Mouse (Mus musculus) neural tube, embryonic 15.5 days (tissue): ENCODE data around the gene Olfr697. TPM values are rescaled to one million over a fixed set of nuclear protein-coding genes. Genes with fewer than 3 reads are reported as not detected.

ENCODE experiments used
- ATAC-seq: fragments of 200-750 bp; cut with Nextera tagmentation; 2 replicates; pipeline ENCODE4 v1.8.0; 2017; ENCODE audit warnings: mild to moderate bottlenecking, moderate TSS enrichment, moderate library complexity; ENCODE audit not compliant: low FRiP score
- H3K27ac ChIP-seq: fragments of 300-500 bp; sonication (generic); replicated peaks from 2 replicates; pipeline ENCODE4 v1.5.1; 2015; ENCODE audit warnings: mild to moderate bottlenecking, inconsistent platforms
- H3K27me3 ChIP-seq: fragments of 300-500 bp; sonication (generic); replicated peaks from 2 replicates; pipeline ENCODE4 v1.6.1; 2015; ENCODE audit warnings: inconsistent platforms
- H3K36me3 ChIP-seq: fragments of 300-500 bp; sonication (generic); 2 replicates; pipeline ENCODE4 v1.6.1; 2015; ENCODE audit warnings: inconsistent platforms
- H3K4me1 ChIP-seq: fragments of 300-500 bp; sonication (generic); 2 replicates; pipeline ENCODE4 v1.6.1; 2015; ENCODE audit warnings: inconsistent platforms
- H3K4me2 ChIP-seq: fragments of 300-500 bp; sonication (generic); 2 replicates; pipeline ENCODE4 v1.6.1; 2015; ENCODE audit warnings: inconsistent platforms, mild to moderate bottlenecking, moderate library complexity
- H3K4me3 ChIP-seq: fragments of 300-500 bp; sonication (generic); replicated peaks from 2 replicates; pipeline ENCODE4 v1.5.1; 2015; ENCODE audit warnings: mild to moderate bottlenecking, inconsistent platforms
- H3K9ac ChIP-seq: fragments of 300-500 bp; sonication (generic); replicated peaks from 2 replicates; pipeline ENCODE4 v1.6.1; 2015; ENCODE audit warnings: mild to moderate bottlenecking, inconsistent platforms
- H3K9me3 ChIP-seq: fragments of 300-500 bp; sonication (generic); replicated peaks from 2 replicates; pipeline ENCODE4 v1.6.1; 2016; ENCODE audit warnings: inconsistent platforms
- WGBS: fragments of 180-500 bp; shearing (Covaris S2); methylation state at CpG from one replicate; pipeline ENCODE4 v1.1.7; 2015; ENCODE audit warnings: mixed read lengths; 5-methylcytosine and 5-hydroxymethylcytosine counted together
- polyA plus RNA-seq: library from polyadenylated mRNA; unstranded; fragments of >200 nt; fragmentation: Nextera tagmentation; extraction: Ambion mirVana; gene quantifications from 2 replicates; pipeline ENCODE4 v1.2.1, GENCODE M21; 2015

Gene Olfr697
- polyA plus RNA-seq, 1 experiment from 2014 or later: not detected

GRCm38 (mm10) chr7:106692976-106693375, 49.3 kb downstream of the Olfr697 start:
- H3K9me3 ChIP-seq: no peaks in the 10 kb centered on the region
- H3K4me1 ChIP-seq: no peaks in the 10 kb centered on the region
- no peaks in the 10 kb centered on the region for H3K36me3 ChIP-seq
- WGBS: 80% methylated on average over 3 of the region's 3 CpGs
- no peak overlapping the region for H3K4me2 ChIP-seq
- no peak overlapping the region for H3K9ac ChIP-seq
- H3K4me3 ChIP-seq: no peak overlapping the region
- no peaks in the 10 kb centered on the region for H3K27me3 ChIP-seq
- ATAC-seq: no peak
- no peak overlapping the region for H3K27ac ChIP-seq

DNA sequence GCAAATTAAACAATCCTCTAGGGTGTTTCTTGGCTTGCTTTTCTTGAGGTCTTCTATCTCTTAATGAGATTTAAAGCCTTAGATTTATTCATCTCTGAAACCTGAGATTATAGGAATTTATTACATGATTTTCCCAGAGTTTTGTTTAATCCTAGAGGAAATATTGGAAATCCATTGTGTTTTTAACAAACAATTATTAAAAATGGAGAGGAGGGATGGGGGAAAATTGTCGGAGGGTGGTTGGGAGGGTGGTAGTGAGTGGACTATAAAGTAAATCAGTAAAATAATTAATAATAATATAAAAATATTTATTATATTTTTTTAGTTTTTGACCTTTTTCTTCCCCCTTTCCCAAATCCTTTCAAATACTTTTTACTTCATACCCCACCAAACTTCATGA, 50.5 kb downstream of the Olfr697 start, which contains the start of gene Olfr694:
Gene Olfr694, minus strand, starts transcription at position 101 of the 400 bp plus-strand sequence.
- no peaks in the 10 kb centered on the region for H3K4me1 ChIP-seq
- no peak for ATAC-seq
- H3K9ac ChIP-seq: no peak within 1 kb of the TSS
- H3K4me2 ChIP-seq: no peak within 1 kb of the TSS
- no peaks in the 10 kb centered on the region for H3K36me3 ChIP-seq
- H3K27ac ChIP-seq: no peak within 1 kb of the TSS
- H3K9me3 ChIP-seq: no peaks in the 10 kb centered on the region
- 96% methylated on average over 1 of the region's 1 CpGs for WGBS
- H3K4me3 ChIP-seq: no peak within 1 kb of the TSS
- no peaks in the 10 kb centered on the region for H3K27me3 ChIP-seq

Other genes with a start within 250 kb of the Olfr697 start
- gene Olfr693, start 61.9 kb downstream of the Olfr697 start, polyA plus RNA-seq: not detected in 2 replicates
- not detected in 2 replicates for gene Olfr694, start 50.6 kb downstream of the Olfr697 start, polyA plus RNA-seq
- gene Olfr695, start 26.0 kb downstream of the Olfr697 start, polyA plus RNA-seq: not detected in 2 replicates
- not detected in 2 replicates for gene Olfr698, start 13.0 kb upstream of the Olfr697 start, polyA plus RNA-seq
- not detected in 2 replicates for gene Olfr699, start 50.8 kb upstream of the Olfr697 start, polyA plus RNA-seq
- 0.22 TPM in 1 of 2 replicates, not detected in the other for gene Olfr700, start 66.4 kb upstream of the Olfr697 start, polyA plus RNA-seq
- gene Olfr701, start 71.7 kb upstream of the Olfr697 start, polyA plus RNA-seq: not detected in 2 replicates
- not detected in 2 replicates for gene Olfr702, start 91.5 kb upstream of the Olfr697 start, polyA plus RNA-seq
- gene Olfr703, start 100.9 kb upstream of the Olfr697 start, polyA plus RNA-seq: not detected in 2 replicates
- gene Olfr704, start 120.7 kb upstream of the Olfr697 start, polyA plus RNA-seq: not detected in 2 replicates
- gene Olfr705, start 134.4 kb upstream of the Olfr697 start, polyA plus RNA-seq: not detected in 2 replicates
- not detected in 2 replicates for gene Olfr706, start 145.7 kb upstream of the Olfr697 start, polyA plus RNA-seq
- gene Olfr707, start 158.8 kb upstream of the Olfr697 start, polyA plus RNA-seq: not detected in 2 replicates
- not detected in 2 replicates for gene Olfr1532-ps1, start 165.6 kb upstream of the Olfr697 start, polyA plus RNA-seq
- gene Olfr709-ps1, start 189.8 kb upstream of the Olfr697 start, polyA plus RNA-seq: not detected in 2 replicates
- not detected in 2 replicates for gene Olfr710, start 205.9 kb upstream of the Olfr697 start, polyA plus RNA-seq
- not detected in 2 replicates for gene Olfr6, start 221.5 kb upstream of the Olfr697 start, polyA plus RNA-seq
- not detected in 2 replicates for gene Olfr711, start 233.0 kb upstream of the Olfr697 start, polyA plus RNA-seq